Mouse (Mus musculus): Measurements from ENCODE around the gene Marcksl1. TPM values are rescaled to one million over a fixed set of nuclear protein-coding genes. Genes with fewer than 3 reads are reported as not detected.
"Not testable (repeated sequence)": the region's sequence is repeated elsewhere in the genome, so short reads cannot be mapped to it uniquely, and the experiment has no call there.

Marcksl1 gene
- polyA plus RNA-seq, 1 experiment, result 61.7 TPM

DNA sequence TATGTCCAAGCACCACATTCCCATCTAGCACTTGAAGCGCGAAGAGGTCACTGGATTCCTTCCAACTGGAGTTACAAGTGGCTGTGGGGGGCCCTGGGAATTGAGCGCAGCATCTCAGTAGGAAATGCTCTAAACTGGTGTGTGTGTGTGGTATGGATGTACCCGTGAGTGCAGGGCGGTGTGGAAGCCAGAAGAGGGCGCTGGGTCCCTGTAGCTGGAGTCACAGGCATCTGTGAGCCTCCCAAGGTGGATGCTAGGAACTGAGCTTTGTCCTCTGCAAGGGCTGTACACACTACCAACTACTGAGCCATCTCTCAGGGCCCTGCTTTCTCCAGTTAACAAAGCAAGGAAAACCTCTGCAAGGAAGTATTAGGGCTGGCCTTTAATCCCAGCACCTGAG is 26.6 kb downstream of the Marcksl1 start:
- Histone ChIP-seq H3K4me1 (peaks cover 42% of the 10 kb centered on the region), H3K36me3 (replicated peaks; ENCODE audit: low read length) (peaks cover 44% of the 10 kb centered on the region)
- TF ChIP-seq FLI1 (IDR thresholded peaks at IDR 0.05; ENCODE audit: low read length) (no peak), GATA1 (IDR thresholded peaks at IDR 0.05; ENCODE audit: borderline replicate concordance, low read length) (no peak)

DNA sequence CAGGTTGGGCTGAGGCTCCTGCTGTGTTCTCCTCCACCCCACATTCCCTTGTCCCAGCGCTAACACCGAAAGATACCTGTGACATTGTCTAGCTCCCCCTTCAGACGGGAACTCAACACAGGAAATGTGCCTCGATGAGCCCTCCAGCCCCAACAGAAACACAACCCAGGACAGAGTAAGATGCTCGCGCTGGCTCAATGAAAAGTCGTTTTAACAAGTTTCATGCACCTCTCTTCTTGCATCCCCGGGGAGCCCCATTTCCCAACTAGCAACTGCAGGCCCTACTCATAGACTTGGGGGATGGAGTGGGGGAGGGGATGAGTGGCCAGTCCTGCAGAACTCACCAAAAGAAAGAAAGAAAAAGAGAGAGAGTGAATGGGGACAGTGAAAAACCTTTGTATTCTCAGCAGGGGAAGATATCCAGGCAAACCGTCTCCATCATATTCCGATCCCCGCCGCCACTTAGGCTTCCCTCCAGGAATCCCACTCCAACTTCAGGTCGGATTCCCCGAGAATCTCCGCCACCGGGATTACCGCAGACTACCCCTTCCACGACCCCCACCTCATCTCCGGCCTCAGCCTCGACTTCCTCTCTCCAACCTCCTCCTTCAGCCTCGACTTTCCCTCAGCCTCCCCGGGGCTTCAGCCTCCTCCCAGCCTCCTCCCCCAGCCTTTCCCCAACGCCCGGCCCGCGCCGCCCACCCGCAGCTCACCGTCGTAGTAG is 28.6 kb downstream of the Marcksl1 start:
- Histone ChIP-seq H3K36me3 (replicated peaks; ENCODE audit: low read length) (peaks cover 28% of the 10 kb centered on the region), H3K27me3 (replicated peaks) (no peaks in the 10 kb centered on the region), H3K9me3 (no peaks in the 10 kb centered on the region), H3K4me3 (replicated peaks) (peak overlapping the region; percentile 98), H3K4me1 (peaks cover 39% of the 10 kb centered on the region)
- TF ChIP-seq FLI1 (IDR thresholded peaks at IDR 0.05; ENCODE audit: low read length), result no peak
- TF ChIP-seq GATA1 (IDR thresholded peaks at IDR 0.05; ENCODE audit: borderline replicate concordance, low read length), result no peak

More for the DNA sequence above, 26.6 kb downstream of the Marcksl1 start:
- Histone ChIP-seq H3K9me3 (no peaks in the 10 kb centered on the region), H3K27me3 (replicated peaks) (no peaks in the 10 kb centered on the region), H3K4me3 (replicated peaks) (peak overlapping the region; percentile 50)

DNA sequence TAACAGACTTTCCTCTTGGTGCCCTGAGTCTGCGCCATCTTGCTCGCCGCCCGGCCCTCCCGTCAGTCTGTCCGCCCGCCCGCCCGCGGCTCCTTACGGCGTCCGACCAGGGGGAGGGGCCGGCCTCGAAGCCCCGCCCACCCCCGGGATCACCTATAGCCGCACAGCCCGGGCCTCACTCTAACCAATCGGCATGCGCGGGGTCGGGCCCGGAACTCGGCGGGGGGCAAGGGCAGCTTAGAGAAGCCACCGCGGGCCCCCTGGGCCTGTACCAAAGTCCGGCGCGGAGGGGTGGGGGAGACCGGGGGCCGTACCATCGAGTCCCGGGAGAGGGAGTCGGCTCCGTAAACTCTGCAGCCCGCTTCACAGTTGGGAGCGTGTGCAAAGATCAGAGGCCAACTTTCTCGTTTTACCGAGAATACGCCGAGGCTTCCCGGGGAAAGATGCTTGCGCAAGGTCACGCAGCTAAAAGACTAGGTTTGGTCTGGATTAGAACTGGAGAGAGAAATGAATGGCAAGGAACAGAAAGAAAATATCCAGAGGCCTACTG is 29.3 kb downstream of the Marcksl1 start, which contains the start of gene Hdac1:
TSS of gene Hdac1 (minus strand) at position 122 of the 550 bp plus-strand sequence.
- no peak for TF ChIP-seq GATA1 (IDR thresholded peaks at IDR 0.05; ENCODE audit: borderline replicate concordance, low read length)
- no peak for TF ChIP-seq FLI1 (IDR thresholded peaks at IDR 0.05; ENCODE audit: low read length)
- no peaks in the 10 kb centered on the region for H3K27me3 ChIP-seq (replicated peaks)
- peaks cover 23% of the 10 kb centered on the region for H3K36me3 ChIP-seq (replicated peaks; ENCODE audit: low read length)
- H3K4me1 ChIP-seq, result peaks cover 38% of the 10 kb centered on the region
- no peaks in the 10 kb centered on the region for H3K9me3 ChIP-seq
- H3K4me3 ChIP-seq (replicated peaks), result peak within 1 kb of the TSS; percentile 98

DNA sequence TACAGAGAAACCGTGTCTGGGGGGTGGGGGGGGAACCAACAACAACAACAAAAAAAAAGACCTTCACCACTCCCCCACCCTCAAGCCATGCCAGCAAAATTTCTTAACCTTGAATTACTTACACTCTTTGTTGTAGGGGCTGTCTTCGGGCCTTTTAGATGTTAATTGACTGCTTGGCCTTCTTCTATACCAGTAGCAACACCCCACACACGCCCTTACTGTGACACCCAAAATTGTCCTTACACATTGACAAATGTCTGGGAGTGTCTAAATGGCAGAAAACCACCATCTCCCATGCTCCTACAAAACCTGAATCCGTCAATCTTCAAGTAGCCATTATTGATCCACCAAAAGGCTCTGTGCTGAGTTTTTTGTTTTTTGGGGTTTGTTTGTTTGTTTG is 30.7 kb downstream of the Marcksl1 start:
- Histone ChIP-seq H3K9me3 (no peaks in the 10 kb centered on the region), H3K27me3 (replicated peaks) (no peaks in the 10 kb centered on the region), H3K36me3 (replicated peaks; ENCODE audit: low read length) (peaks cover 8% of the 10 kb centered on the region), H3K4me3 (replicated peaks) (no peak overlapping the region), H3K4me1 (peaks cover 30% of the 10 kb centered on the region)
- TF ChIP-seq GATA1 (IDR thresholded peaks at IDR 0.05; ENCODE audit: borderline replicate concordance, low read length) (no peak), FLI1 (IDR thresholded peaks at IDR 0.05; ENCODE audit: low read length) (no peak)

DNA sequence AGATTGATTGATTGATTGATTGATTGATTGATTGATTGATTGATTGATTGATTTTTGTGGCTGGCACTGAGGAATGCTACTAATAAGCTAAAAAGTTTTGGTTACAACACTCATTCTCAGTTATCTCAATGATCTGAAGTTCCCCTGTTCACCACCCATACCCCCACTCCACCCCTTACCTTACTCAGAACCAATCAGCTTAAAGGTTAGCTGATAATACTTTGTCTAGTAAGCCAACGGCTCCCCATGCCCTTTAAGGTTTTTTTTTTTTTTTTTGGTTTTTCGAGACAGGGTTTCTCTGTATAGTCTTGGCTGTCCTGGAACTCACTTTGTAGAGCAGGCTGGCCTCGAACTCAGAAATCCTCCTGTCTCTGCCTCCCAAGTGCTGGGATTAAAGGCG is 34.2 kb downstream of the Marcksl1 start:
- not testable (repeated sequence) for H3K4me1 ChIP-seq; H3K27me3 ChIP-seq (replicated peaks); H3K9me3 ChIP-seq; H3K36me3 ChIP-seq (replicated peaks; ENCODE audit: low read length); H3K4me3 ChIP-seq (replicated peaks)

DNA sequence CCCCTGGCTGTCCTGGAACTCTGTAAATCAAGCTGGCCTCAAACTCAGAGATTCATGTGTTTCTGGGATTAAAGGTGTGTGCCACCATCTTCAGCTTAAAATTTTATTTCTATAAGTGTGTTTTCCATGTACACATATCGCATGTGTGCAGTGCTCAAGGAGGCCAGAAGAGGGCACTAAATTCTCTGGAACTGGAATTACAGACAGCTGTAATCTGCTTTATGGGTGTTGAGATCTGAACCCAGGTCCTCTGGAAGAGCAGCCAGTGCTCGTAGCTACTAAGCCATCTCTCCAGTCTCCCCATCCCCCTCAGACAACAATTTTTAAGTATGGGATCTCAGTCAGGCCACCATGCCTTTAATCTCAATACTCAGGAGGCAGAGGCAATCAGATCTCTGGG is 35.9 kb downstream of the Marcksl1 start:
- TF ChIP-seq FLI1 (IDR thresholded peaks at IDR 0.05; ENCODE audit: low read length), result no peak
- TF ChIP-seq GATA1 (IDR thresholded peaks at IDR 0.05; ENCODE audit: borderline replicate concordance, low read length), result no peak
- no peaks in the 10 kb centered on the region for H3K9me3 ChIP-seq
- H3K36me3 ChIP-seq (replicated peaks; ENCODE audit: low read length), result no peaks in the 10 kb centered on the region
- no peak overlapping the region for H3K4me3 ChIP-seq (replicated peaks)
- H3K27me3 ChIP-seq (replicated peaks), result peaks cover 11% of the 10 kb centered on the region
- H3K4me1 ChIP-seq, result peaks cover 13% of the 10 kb centered on the region; the same call in 1 of the 2 replicates

DNA sequence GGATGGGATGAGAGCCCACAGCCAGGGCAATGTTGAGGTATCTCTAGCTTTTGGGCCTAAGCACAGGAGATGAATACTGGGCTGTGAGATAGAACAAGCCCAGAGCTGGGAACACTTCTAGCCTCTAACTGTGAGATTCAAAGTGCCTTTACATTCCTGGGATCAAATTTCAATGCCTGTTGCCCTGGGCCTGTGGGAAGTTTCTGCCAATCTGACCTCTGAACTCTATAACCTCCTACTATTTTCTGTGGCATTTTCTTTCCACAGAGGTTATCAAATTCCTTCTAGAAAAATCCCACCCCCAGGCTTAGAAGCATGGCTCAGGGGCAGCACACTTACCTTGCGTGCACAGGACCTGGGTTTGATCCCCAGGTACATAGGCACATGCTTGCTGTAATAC is 36.9 kb downstream of the Marcksl1 start:
- no peak overlapping the region for H3K4me3 ChIP-seq (replicated peaks)
- peaks cover 11% of the 10 kb centered on the region for H3K27me3 ChIP-seq (replicated peaks)
- TF ChIP-seq FLI1 (IDR thresholded peaks at IDR 0.05; ENCODE audit: low read length), result no peak
- TF ChIP-seq GATA1 (IDR thresholded peaks at IDR 0.05; ENCODE audit: borderline replicate concordance, low read length), result no peak
- H3K9me3 ChIP-seq, result no peaks in the 10 kb centered on the region
- H3K36me3 ChIP-seq (replicated peaks; ENCODE audit: low read length), result no peaks in the 10 kb centered on the region
- H3K4me1 ChIP-seq, result peaks cover 20% of the 10 kb centered on the region

DNA sequence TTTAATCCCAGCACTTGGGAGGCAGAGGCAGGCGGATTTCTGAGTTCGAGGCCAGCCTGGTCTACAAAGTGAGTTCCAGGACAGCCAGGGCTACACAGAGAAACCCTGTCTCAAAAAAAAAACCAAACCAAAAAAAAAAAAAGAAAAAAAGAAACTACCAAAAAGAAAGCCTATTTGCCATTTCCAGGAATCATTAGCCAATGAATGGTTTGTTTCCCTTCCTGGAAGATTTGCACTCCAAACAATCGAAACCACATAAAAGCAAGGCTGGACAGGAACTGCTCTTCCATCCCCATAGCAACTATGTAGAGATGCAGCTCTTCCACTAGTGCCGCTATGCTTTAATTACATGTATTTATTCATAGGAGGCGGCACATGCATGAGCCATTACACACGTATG is 41.1 kb downstream of the Marcksl1 start:
- not testable (repeated sequence) for H3K9me3 ChIP-seq; H3K36me3 ChIP-seq (replicated peaks; ENCODE audit: low read length); H3K4me3 ChIP-seq (replicated peaks)
- H3K4me1 ChIP-seq, result peaks cover 38% of the 10 kb centered on the region
- H3K27me3 ChIP-seq (replicated peaks), result peaks cover 11% of the 10 kb centered on the region

DNA sequence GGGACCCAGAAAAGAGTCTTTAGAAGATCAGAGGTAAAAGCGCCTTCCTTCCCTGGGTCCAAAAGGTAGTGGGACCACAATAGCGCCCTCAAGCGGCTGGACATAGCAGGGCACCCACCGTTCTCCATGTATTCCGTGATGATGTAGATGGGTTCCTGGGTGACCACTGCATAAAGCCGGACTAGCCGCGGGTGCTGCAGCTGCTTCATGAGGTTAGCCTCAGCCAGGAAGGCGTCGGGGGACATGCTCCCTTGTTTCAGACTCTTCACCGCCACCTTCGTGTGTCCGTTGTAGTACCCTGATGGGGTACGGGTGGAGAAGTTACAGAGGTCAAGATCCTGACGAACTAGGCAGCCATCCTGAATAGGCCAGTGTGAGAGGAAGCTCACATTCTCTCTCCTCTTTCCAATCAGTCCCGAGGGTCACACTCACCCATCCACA is 42.1 kb downstream of the Marcksl1 start:
- H3K27me3 ChIP-seq (replicated peaks), result peaks cover 13% of the 10 kb centered on the region
- H3K36me3 ChIP-seq (replicated peaks; ENCODE audit: low read length), result no peaks in the 10 kb centered on the region
- no peaks in the 10 kb centered on the region for H3K9me3 ChIP-seq
- no peak for TF ChIP-seq GATA1 (IDR thresholded peaks at IDR 0.05; ENCODE audit: borderline replicate concordance, low read length)
- no peak for TF ChIP-seq FLI1 (IDR thresholded peaks at IDR 0.05; ENCODE audit: low read length)
- peak overlapping the region; percentile 96 for H3K4me3 ChIP-seq (replicated peaks)
- H3K4me1 ChIP-seq, result peaks cover 38% of the 10 kb centered on the region

DNA sequence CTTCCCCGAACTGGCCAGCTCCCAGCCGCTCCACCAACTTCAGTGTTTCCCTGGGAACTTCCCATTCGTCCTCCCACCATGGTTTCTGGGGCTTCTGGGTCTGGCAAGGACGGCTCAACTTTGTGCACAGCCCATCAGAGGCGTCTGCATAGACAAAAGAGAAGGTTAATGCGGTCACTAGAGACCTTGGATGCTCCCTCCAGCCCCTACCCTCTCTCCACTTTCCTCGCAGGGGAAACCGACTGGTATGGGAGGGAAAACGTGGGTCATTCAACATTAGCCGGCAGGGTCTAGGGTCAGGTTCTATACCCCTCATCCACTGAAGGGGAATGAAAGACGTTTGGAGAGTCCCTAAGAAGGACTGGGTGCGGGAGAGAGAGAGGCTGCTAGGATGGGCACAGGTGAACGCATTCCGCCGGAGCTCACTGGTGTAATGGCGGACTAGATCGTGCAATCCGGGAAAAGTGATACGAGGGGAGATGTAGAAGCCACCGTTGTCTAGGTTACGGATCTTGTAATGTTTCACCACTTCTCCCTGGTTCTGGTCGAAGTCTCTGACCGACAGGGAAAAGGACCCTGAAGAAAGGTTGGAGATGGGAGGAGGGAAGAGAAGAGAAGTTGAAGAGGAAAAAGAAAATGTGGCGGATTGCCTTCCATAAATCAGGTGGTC is 42.6 kb downstream of the Marcksl1 start:
- TF ChIP-seq GATA1 (IDR thresholded peaks at IDR 0.05; ENCODE audit: borderline replicate concordance, low read length), result no peak
- TF ChIP-seq FLI1 (IDR thresholded peaks at IDR 0.05; ENCODE audit: low read length), result no peak
- peaks cover 38% of the 10 kb centered on the region for H3K4me1 ChIP-seq
- peaks cover 13% of the 10 kb centered on the region for H3K27me3 ChIP-seq (replicated peaks)
- H3K4me3 ChIP-seq (replicated peaks), result peak overlapping the region; percentile 96
- H3K36me3 ChIP-seq (replicated peaks; ENCODE audit: low read length), result no peaks in the 10 kb centered on the region
- H3K9me3 ChIP-seq, result no peaks in the 10 kb centered on the region

All from megakaryocyte, embryonic 14.5 days (primary cell).